Mouse (Mus musculus) heart, embryonic 11.5 days (tissue): Measurements from ENCODE around the gene Gcn1l1. TPM values are rescaled to one million over a fixed set of nuclear protein-coding genes. Genes with fewer than 3 reads are reported as not detected.
"Not testable (repeated sequence)": the region's sequence is repeated elsewhere in the genome, so short reads cannot be mapped to it uniquely, and the experiment has no call there.

Experiments used
- ATAC-seq: fragments of 200-750 bp; cut with Nextera tagmentation; replicated peaks from 2 replicates; pipeline ENCODE4 v1.8.0; 2017; ENCODE audit warnings: moderate library complexity; ENCODE audit not compliant: insufficient number of reproducible peaks, low FRiP score, low TSS enrichment
- H3K27ac ChIP-seq: fragments of 300-500 bp; sonication (generic); 2 replicates; pipeline ENCODE4 v1.5.1; 2014; ENCODE audit warnings: mild to moderate bottlenecking, low read depth, low read length
- H3K27me3 ChIP-seq: fragments of 300-500 bp; sonication (generic); 2 replicates; pipeline ENCODE4 v1.6.1; 2014; ENCODE audit warnings: mild to moderate bottlenecking, low read length, mixed read lengths; ENCODE audit not compliant: control insufficient read depth, insufficient read depth
- H3K36me3 ChIP-seq: fragments of 300-500 bp; sonication (generic); 2 replicates; pipeline ENCODE4 v1.6.1; 2014; ENCODE audit warnings: mild to moderate bottlenecking, low read length, moderate library complexity, mixed read lengths; ENCODE audit not compliant: control insufficient read depth, insufficient read depth
- H3K4me1 ChIP-seq: fragments of 300-500 bp; sonication (generic); 2 replicates; pipeline ENCODE4 v1.6.1; 2014; ENCODE audit warnings: low read length; ENCODE audit not compliant: control insufficient read depth, insufficient read depth
- H3K4me2 ChIP-seq: fragments of 300-500 bp; sonication (generic); 2 replicates; pipeline ENCODE4 v1.6.1; 2014; ENCODE audit warnings: mild to moderate bottlenecking, moderate library complexity
- H3K4me3 ChIP-seq: fragments of 300-500 bp; sonication (generic); 2 replicates; pipeline ENCODE4 v1.5.1; 2014; ENCODE audit warnings: low read depth, low read length
- H3K9ac ChIP-seq: fragments of 300-500 bp; sonication (generic); 2 replicates; pipeline ENCODE4 v1.6.1; 2014; ENCODE audit warnings: mild to moderate bottlenecking, low read depth, low read length, moderate library complexity
- H3K9me3 ChIP-seq: fragments of 300-500 bp; sonication (generic); replicated peaks from 2 replicates; pipeline ENCODE4 v1.6.1; 2016; ENCODE audit warnings: low read length; ENCODE audit not compliant: control insufficient read depth
- WGBS: fragments of 180-500 bp; shearing (Covaris S2); extraction: QIAGEN DNeasy Blood & Tissue Kit; methylation state at CpG from one replicate; pipeline ENCODE4 v1.1.7; 2014; ENCODE audit not compliant: insufficient replicate concordance; 5-methylcytosine and 5-hydroxymethylcytosine counted together
- polyA plus RNA-seq: library from polyadenylated mRNA; unstranded; fragments of >200 nt; fragmentation: Nextera tagmentation; extraction: Ambion mirVana; gene quantifications from 2 replicates; pipeline ENCODE4 v1.2.1, GENCODE M21; 2014

Gene Gcn1l1
- polyA plus RNA-seq, 1 experiment from 2014 or later: 33.5 TPM

DNA sequence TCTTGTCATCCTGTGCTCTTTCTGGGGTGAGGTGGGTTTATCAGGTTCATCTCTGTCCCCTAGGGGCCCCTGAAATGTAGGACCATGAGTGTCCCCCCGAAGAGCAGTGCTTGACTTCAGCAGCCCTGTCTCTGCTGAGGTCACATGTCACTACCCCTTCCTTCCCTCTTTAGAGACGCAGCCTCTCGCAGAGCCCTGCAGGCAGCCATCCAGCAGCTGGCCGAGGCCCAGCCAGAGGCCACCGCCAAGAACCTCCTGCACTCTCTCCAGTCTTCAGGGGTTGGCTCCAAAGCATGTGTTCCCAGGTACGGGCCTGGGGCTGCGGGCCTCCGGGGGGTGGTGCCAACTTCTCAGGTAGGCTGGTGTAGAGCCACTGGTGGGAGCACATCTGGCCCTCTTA lies 9.9 kb downstream of the Gcn1l1 start:
- 90% methylated on average over 8 of the region's 8 CpGs for WGBS
- Histone ChIP-seq H3K36me3 (peaks cover 45% of the 10 kb centered on the region), H3K4me3 (no peak overlapping the region), H3K9me3 (no peaks in the 10 kb centered on the region), H3K9ac (0 out of 2 replicates have a peak overlapping the region, but pooled peaks have one; percentile 22), H3K27me3 (no peaks in the 10 kb centered on the region), H3K4me2 (no peak overlapping the region), H3K4me1 (peaks cover 5% of the 10 kb centered on the region), H3K27ac (no peak overlapping the region)
- ATAC-seq: no peak

DNA sequence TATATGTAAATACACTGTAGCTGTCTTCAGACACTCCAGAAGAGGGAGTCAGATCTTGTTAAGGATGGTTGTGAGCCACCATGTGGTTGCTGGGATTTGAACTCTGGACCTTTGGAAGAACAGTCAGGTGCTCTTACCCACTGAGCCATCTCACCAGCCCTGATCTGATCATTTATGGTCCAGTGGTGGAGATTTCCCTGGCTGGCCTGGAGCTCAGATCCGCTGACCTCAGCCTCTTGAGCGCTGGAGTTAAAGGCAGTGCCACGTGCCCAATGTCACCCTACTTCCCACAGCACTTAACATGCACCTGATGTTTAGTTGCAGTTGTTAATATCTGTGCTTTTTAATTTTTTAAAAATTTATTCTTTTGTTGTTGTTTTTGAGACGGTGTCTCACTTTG lies 12.6 kb downstream of the Gcn1l1 start:
- not testable (repeated sequence) for H3K4me2 ChIP-seq, H3K4me3 ChIP-seq, H3K27me3 ChIP-seq, H3K9me3 ChIP-seq, H3K9ac ChIP-seq, H3K27ac ChIP-seq, H3K4me1 ChIP-seq, ATAC-seq
- H3K36me3 ChIP-seq: peaks cover 65% of the 10 kb centered on the region
- 93% methylated on average over 4 of the region's 4 CpGs for WGBS

DNA sequence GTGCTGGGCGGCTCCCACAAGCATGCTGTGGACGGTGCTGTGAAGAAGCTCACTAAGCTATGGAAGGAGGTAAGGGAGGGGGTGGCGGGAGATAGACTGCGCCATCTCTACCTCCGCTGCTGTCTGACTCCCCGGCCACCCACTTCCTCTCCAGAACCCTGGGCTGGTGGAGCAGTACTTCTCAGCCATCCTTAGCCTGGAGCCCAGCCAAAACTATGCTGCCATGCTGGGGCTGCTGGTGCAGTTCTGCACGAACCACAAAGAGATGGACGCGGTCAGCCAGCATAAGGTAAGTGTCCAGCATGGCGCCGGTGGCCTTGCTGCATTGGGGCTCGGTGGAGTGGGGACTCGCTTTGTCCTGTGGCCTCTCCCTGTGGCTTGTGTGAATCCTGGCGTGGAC lies 13.9 kb downstream of the Gcn1l1 start:
- no peak overlapping the region for H3K27ac ChIP-seq
- peaks cover 9% of the 10 kb centered on the region; the same call in 1 of the 2 replicates for H3K9me3 ChIP-seq
- H3K4me2 ChIP-seq: no peak overlapping the region
- no peak overlapping the region for H3K4me3 ChIP-seq
- peaks cover 2% of the 10 kb centered on the region; the same call in 1 of the 2 replicates for H3K4me1 ChIP-seq
- no peaks in the 10 kb centered on the region for H3K27me3 ChIP-seq
- peaks cover 75% of the 10 kb centered on the region for H3K36me3 ChIP-seq
- WGBS: 92% methylated on average over 14 of the region's 14 CpGs
- no peak overlapping the region for H3K9ac ChIP-seq
- no peak for ATAC-seq

DNA sequence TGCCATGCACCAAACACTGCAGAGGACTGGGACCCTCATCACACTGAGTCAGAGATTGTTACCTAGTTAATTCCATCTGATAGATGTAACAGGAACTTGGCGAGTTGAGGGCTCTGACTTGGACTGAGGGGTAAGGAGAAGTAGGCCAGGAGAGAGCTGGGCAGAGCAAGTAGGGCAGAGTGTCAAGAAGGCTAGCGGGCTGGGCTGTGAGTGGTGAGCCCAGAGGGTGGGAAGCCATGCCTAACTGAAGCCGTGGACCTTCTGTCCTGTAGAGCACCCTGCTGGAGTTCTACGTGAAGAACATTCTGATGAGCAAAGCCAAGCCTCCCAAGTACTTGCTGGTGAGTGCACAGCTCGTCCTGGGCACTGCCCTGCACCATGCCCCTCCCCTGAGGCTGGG lies 14.3 kb downstream of the Gcn1l1 start:
- Histone ChIP-seq H3K4me3 (no peak overlapping the region), H3K36me3 (peaks cover 79% of the 10 kb centered on the region), H3K4me1 (no peaks in the 10 kb centered on the region), H3K9ac (no peak overlapping the region), H3K27ac (no peak overlapping the region), H3K27me3 (no peaks in the 10 kb centered on the region), H3K9me3 (peaks cover 9% of the 10 kb centered on the region; the same call in 1 of the 2 replicates), H3K4me2 (no peak overlapping the region)
- whole genome bisulfite sequencing: 87% methylated on average over 5 of the region's 5 CpGs
- no peak for ATAC-seq

- no peak overlapping the region for H3K9ac ChIP-seq
- 80% methylated on average over 14 of the region's 14 CpGs for WGBS
- H3K9me3 ChIP-seq: peaks cover 9% of the 10 kb centered on the region; the same call in 1 of the 2 replicates
- no peak overlapping the region for H3K27ac ChIP-seq
- H3K4me2 ChIP-seq: no peak overlapping the region
- ATAC-seq: no peak
- no peaks in the 10 kb centered on the region for H3K4me1 ChIP-seq
- H3K27me3 ChIP-seq: no peaks in the 10 kb centered on the region
- peaks cover 76% of the 10 kb centered on the region for H3K36me3 ChIP-seq
- H3K4me3 ChIP-seq: no peak overlapping the region
Measured at GRCm38 (mm10) chr5:115580229-115581001, 15.4 kb downstream of the Gcn1l1 start.

GRCm38 (mm10) chr5:115581662-115582061 lies 16.6 kb downstream of the Gcn1l1 start:
- 92% methylated on average over 9 of the region's 9 CpGs for WGBS
- Histone ChIP-seq H3K36me3 (peaks cover 80% of the 10 kb centered on the region), H3K27me3 (no peaks in the 10 kb centered on the region), H3K4me2 (no peak overlapping the region), H3K4me1 (no peaks in the 10 kb centered on the region), H3K4me3 (no peak overlapping the region), H3K9ac (no peak overlapping the region), H3K9me3 (peaks cover 9% of the 10 kb centered on the region; the same call in 1 of the 2 replicates), H3K27ac (no peak overlapping the region)
- no peak for ATAC-seq

DNA sequence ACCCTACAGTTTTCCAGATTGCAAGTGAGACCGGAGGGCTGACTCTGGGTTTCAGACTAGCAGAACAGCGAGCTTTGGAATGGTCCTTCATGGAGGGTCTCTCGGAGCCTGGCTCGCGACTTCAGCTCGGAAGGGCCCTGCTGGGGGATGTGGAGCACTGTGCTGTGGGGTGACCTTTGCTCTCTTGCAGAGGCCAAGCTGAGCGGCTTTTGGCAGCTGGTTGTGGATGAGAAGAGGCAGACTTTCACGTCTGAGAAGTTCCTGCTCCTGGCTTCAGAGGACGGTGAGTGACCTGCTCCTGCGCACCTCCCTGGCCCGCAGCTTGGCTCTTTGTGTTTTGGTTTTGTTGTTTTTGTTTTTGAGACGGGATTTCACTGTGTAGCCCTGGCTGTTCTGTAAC lies 20.6 kb downstream of the Gcn1l1 start:
- Histone ChIP-seq H3K27me3 (no peaks in the 10 kb centered on the region), H3K4me2 (no peak overlapping the region), H3K4me3 (no peak overlapping the region), H3K27ac (no peak overlapping the region), H3K4me1 (no peaks in the 10 kb centered on the region), H3K9ac (no peak overlapping the region), H3K36me3 (peaks cover 77% of the 10 kb centered on the region), H3K9me3 (peaks cover 9% of the 10 kb centered on the region; the same call in 1 of the 2 replicates)
- ATAC-seq: no peak
- 91% methylated on average over 12 of the region's 12 CpGs for WGBS

DNA sequence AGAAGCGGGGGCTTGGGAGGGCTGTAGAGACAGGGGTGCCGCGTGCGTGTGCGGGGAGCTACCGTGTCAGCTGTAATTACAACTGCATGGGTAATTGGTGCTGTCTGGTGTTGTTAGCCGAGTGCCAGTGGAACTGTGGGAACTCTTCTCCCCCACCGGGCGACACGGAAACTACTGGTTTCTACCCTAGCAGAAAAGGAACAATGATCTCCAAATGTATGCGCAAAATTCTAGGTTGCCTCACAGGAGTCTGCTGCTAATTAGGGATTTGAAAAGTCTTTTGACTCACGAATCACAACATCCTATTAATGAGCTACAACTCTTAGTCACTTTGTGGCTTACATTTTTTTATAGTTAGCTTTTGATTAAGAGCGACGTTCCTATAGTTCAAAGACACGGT lies 21.1 kb downstream of the Gcn1l1 start:
- H3K4me2 ChIP-seq: no peak overlapping the region
- WGBS: 94% methylated on average over 15 of the region's 15 CpGs
- no peak for ATAC-seq
- no peaks in the 10 kb centered on the region for H3K4me1 ChIP-seq
- no peak overlapping the region for H3K27ac ChIP-seq
- no peaks in the 10 kb centered on the region for H3K27me3 ChIP-seq
- no peak overlapping the region for H3K9ac ChIP-seq
- no peak overlapping the region for H3K4me3 ChIP-seq
- H3K36me3 ChIP-seq: peaks cover 76% of the 10 kb centered on the region
- H3K9me3 ChIP-seq: peaks cover 9% of the 10 kb centered on the region; the same call in 1 of the 2 replicates

DNA sequence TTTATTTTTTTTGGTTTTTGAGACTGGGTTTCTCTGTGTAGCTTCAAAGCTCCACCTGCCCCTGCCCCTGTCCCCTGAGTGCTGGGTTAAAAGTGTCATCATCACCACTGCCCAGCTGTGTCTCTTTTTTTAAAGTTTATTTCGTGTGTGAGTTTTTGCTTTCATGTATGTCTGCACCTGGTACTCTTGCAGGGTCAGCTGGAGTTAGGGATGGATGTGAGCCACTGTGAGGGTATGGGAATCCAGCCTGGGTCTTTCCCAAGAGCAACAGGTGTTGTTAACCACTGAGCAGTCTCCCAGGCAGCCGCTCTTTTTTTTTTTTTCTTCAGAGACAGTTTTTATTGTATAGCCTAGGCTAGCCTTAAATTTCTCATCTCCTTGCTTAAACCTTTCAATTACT lies 21.7 kb downstream of the Gcn1l1 start:
- H3K4me1 ChIP-seq: no peaks in the 10 kb centered on the region
- no peak for ATAC-seq
- no peak overlapping the region for H3K9ac ChIP-seq
- peaks cover 9% of the 10 kb centered on the region; the same call in 1 of the 2 replicates for H3K9me3 ChIP-seq
- no peaks in the 10 kb centered on the region for H3K27me3 ChIP-seq
- WGBS: 94% methylated on average over 2 of the region's 2 CpGs
- peaks cover 70% of the 10 kb centered on the region for H3K36me3 ChIP-seq
- H3K27ac ChIP-seq: no peak overlapping the region
- no peak overlapping the region for H3K4me2 ChIP-seq
- no peak overlapping the region for H3K4me3 ChIP-seq
